Mouse (Mus musculus) adrenal gland, postnatal 4 days (tissue): ENCODE measurements at regions not wholly inside any gene's neighbourhood (a gene's known extent, or its start where the extent isn't known, plus 50 kb on each side); places are given as distances from the start of the nearest gene placed in this dataset.
"Not testable (repeated sequence)": the region's sequence is repeated elsewhere in the genome, so short reads cannot be mapped to it uniquely, and the experiment has no call there.

Experiments
- DNase-seq, 2 experiments: peaks; one replicate each; pipeline ENCODE4 v3.0.0; 2021 to 2022; ENCODE audit warnings: low spot score in 2 of 2, mixed read lengths in 2 of 2

DNA sequence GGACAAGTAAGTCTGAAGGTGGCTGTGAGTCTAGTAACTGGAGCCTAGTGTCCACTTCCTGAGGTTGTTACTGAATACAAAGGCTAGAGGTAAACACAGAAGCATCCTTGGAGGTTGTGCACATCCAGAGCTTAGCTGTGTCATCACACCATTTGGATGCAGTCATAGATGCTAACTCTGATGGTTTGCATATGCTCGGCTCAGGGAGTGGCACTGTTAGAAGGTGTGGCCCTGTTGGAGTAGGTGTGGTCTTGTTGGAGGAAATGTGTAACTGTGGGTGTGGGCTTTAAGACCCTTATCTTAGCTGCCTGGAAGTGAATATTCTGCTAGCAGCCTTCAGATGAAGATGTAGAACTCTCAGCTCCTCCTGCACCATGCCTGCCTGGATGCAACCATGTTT lies 612.6 kb downstream of the Pdcd6ip start:
- DNase-seq: not testable (repeated sequence)

DNA sequence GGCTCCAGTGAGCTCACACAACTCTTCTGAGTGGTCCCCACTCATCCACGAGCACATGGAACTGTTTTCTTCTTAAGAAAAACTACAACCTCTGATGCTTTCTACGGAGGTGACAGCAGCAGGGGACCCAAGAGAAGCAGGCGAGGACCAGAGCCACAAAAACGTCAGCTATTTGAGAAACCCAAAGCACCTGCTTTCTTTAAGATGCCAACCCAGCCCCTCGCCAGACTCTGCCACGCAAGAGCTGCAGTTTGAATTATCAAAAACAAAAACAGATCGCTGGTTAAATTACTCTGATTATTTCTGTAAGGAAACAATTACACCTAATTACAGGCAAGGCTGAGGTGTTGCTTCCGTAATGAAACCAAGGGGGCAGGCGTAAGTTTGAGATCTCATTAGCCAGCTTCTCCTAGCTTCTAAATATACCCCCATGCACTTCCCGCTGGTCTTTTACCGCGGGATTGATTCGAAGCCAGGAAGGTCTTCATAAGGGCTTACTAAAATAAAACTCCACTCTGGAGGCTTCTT lies 614.1 kb downstream of the Pdcd6ip start:
- DNase-seq: no peak

DNA sequence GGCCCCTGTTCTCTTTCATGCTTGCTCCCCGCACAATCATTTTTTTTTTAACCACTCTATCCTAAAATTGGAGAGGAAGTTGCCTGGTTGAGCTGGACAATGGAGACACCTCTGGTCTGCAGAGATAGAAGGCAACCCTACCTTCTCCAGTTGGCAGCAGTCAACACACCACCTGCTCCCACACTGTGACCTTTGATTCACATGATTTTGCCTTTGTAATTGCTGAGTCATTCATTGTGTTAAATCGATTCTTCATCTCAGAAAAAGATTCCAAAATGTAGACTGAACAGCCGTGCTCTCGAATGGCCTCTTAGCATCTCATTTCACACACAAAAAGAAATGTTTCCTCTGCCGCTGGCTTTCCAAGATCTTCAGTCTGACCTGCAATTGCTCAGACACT lies 616.2 kb downstream of the Pdcd6ip start:
- no peak for DNase-seq

DNA sequence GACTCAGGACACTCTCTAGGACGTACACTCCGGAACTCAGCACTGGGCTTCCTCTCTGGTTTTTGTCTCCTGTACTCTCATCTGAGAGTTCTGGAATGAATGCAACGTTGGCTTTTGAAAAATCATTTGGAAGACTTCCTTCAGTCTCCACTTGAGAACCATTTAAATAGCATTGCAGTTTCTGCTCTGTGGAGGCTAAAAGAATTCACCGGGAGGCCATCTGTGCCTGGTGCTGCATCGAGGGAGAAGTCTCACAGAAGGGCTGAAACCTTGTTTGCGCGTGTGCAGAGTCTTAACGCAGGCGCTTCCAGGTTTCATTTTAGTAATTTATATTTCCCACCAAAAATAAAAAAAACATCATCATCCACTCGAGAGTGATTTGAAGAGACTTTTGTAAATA lies 620.3 kb downstream of the Pdcd6ip start:
- no peak for DNase-seq

DNA sequence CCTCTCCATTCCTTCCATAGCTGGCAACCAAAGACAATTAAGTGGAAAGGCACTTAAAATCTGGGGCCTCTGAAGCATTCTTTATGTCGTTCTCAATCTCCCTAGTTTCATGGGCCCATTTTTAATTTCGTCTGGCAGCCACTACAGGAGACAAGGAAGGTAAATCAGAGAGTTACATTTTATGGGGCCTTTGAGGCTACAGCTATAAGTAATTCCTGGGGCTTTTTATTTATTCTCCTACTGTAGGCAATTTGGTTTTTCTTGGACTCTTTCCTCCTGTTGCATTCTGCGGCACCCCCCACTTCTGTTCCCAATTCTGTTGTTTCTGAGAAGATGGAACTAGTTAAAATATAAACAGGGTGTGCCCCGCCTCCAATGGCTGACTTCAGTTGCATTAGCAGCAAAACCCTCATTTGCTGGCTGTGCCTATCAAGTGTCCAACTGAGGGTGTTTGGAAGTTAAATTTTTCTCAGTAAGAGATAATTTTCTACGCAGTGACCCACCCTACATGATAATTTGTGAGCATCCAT lies 622.7 kb downstream of the Pdcd6ip start:
- no peak for DNase-seq

DNA sequence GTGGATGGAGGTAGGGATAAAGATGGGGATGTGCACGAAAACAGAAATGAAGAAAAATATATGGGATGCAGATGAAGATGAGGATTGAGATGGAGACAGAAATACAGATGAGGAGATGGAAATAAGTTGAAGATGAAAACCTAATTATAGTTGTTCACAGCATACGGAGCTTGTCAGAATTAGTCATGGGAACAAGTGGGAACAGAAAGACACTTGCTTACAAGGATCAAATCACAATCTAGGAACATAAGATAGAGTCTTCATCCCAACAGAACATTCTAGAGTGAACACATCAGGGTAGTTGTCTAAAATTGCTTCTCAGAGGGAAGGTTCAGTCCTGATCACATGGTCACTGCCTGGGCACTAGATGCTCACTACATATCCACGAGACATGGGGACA lies 633.2 kb downstream of the Pdcd6ip start:
- DNase-seq: no peak

DNA sequence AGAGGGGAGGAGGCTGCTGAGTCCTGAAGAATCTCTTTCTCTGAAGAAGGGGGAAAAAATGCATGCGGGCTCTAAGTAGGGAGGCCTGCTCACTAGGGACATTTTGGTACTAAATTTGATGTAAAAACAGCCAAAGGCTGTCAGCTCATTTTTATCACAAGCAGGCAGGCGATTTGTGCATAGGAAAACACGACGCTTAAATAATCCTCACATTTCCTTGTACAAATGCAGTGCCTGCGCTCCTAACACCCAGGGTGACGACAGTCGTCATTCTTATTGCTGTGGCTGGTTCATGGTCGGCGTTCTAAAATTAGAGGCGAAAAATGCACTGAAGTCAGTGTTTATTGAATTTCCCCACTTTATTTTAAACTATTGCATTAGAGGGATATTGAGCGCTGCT lies 650.6 kb downstream of the Pdcd6ip start:
- no peak for DNase-seq

DNA sequence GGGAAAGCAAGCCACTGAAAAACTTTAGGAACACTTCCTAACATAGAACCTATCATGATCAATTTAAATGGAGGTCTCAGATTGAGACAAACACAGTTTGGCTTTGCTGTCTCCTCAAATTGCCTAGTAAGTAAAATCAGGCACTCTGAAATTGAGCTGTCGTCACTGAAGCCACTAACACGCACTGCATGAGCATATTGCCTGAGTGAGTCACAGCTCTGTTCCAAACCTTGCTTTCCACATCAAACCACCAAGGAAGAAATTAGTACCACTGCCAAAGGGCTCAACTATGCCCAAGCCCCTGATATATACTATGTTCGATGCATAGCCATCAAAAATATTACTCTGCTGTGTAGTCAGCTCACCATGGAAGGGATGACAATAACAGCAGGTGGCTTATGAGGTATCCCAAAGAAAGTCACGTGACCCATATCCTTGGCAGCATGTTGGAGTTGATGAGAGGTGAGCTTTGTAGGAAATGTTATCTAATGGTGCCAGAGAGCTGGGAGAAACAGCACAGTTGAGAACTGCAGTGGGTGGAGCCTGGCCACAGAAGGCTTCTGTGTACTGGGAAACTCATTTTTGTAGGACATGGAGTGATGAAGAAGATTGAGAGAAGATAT lies 663.4 kb downstream of the Pdcd6ip start:
- DNase-seq: no peak

DNA sequence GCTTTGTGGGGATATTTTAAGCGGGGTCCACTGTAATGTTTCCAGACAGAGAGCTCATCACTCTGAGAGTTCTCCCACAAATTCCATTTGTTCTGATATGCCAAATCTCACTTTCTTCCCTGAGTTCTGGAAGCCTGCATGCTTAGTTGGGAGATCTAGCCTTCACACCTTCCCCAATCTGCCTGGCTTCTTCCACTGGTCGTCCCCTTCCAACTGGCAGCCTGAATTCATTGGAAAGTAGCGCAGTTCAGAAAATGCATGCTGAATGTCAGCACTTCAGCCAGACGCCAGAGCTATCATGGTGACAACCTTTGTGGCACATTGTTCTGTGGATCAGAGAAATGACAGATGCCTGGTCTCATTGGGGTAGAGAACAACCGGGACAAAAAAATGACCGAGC lies 667.2 kb downstream of the Pdcd6ip start:
- DNase-seq: no peak

DNA sequence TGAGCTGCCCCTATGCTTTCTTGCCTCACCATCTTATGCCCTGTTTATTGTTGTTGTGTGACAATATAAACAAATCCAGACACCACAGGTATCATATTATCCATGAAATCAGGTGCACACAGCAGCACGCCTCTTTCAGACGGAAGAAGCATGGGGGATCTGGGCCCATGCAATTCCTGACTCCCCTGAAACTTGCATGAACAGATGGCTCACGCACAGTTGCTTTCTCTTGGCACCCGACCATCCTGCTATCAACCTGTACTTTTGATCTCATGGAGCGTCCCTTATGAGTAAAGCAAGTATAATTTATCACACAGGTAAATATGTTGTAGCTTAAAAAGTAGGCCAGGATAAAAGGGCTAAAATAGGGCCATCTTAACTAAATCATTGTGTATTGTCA lies 674.1 kb downstream of the Pdcd6ip start:
- no peak for DNase-seq

DNA sequence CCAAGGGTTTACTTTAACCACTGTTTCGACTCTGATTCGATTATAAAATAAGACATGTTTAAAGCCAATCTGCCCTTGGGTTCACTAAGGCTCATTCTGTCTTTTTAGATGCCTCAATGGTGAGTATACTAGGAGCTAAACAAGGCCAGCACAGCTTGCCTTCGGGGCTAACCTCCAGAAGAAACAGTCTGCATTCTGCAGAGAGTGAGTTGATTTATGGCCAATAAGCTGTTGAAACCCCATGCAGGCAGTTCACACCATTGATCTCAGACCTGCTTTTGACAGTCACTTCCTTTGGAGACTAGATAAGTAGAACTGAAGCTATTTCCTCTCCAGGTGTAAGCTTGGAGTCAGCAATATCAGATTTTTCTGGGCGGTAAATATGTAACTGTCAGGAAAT lies 679.0 kb downstream of the Pdcd6ip start:
- DNase-seq: no peak

DNA sequence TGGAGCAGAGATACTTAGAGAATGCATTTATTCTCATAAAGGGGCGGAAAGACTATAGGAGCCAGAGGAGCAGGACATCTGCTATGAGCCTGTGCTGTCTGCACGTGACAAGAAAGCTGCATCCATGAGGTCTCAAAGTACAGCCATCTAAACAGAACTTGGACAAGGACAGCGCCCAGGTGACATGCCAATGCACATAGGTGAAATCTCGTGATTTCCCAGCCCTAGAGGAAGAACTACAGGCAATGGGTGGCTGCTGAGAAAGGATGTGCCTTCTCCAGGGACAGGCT lies 681.2 kb downstream of the Pdcd6ip start:
- no peak for DNase-seq

DNA sequence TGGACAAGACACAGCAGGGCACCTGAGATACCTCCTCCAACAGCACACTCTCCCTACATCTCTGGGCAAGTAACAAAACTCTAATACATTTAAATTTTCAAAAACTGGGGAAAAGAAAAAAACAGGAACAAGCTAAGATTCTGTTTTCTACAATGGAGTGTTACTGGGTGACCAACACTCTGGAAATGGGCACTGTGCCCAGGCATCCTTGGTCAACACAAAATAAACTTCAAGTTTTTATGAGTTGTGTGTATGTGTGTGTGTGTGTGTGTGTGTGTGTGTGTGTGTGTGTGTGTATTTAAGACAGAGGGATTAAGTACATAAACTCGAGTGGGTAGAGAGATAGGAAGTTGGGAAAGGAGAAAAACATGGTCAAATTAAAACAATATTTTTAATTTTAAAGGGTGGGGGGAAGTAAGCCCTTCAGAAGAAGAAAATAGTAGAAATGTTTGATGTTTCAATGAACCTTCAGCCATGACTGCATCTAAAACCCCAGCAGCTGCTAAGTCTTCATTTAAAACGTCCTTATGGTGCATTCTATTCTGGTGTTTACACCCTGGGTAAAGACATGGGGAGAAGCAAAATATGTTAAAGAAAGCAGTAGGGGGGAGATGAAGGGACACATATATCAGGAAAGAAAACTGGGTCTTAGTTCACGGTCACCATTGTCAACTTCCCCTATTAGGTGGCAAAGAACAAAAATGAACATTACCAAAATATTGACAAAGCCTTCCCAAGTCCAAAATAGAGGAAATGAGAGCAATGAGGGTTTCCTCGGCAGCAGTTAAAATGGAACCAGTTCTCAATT lies 681.8 kb downstream of the Pdcd6ip start:
- no peak for DNase-seq

DNA sequence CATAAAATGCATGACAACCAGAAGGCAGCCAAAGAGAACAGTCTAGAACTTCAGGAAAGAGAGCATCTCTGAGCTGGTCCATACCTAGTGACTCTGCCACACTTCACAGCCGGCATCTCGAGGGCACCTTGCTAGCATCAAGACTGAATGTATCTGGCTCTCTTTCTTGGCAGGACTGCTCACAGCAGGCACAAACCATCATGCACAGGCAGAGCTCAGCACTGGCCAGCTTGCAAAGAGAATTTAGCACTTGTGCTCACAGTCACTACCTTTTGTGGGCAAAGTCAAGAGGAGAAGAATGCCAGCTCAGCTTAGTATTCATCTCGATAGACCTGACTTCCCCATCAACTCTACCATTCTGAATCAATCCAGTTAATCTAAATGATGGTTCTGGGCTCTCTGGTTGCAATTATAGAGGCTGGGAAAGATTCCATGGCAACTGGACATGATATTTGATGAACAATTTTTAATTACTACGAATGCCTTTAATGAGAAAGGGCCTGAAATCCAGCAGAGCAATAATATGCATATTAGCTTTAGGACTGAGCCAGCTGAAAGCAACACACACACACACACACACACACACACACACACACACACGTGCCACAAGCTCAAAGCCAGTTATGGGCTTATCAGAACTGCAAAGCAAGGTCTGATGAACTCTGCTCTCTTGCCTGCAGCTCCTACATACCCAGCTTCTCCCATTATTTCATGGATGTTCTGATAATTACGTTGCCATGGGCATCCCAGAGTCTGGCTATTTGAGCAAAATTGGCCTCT lies 686.0 kb downstream of the Pdcd6ip start:
- no peak for DNase-seq

DNA sequence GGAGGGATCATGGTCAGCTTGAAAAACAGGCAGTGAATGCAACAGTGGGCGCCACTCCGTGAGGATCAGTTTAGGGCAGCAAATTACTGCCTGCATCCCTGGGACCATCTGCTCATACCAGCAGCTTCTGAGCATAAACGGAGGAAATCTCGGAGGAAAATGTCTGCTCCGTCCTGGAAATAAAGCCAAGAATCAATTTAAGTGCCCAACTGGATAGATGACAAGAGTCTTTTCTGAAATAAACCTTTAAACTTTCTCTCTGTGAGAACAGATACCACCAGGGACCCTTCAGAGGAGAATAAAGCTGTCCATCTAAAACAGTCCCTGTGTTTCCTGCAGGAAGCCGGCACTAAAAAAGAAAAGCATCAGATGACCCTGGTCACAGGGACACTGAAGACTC lies 688.5 kb downstream of the Pdcd6ip start:
- DNase-seq: no peak

DNA sequence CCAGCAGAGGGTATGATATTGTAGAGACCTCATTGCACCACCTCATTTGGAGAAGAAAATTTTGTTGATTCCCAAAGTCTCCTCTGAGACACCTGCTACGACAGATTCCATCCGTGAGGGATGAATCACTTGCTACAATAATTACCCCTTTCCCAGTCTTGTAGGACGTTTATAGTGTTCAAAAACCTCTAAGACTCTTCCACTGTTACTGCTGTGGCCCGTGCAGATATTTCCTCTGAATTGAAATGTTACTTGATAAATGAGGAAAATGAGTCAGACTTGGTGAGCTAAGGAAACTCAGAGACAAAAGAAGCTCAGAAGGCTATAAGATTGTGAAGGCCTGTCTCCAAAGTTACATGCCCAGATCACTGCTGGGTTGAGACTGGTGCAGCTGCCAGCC lies 700.0 kb downstream of the Pdcd6ip start:
- no peak for DNase-seq

DNA sequence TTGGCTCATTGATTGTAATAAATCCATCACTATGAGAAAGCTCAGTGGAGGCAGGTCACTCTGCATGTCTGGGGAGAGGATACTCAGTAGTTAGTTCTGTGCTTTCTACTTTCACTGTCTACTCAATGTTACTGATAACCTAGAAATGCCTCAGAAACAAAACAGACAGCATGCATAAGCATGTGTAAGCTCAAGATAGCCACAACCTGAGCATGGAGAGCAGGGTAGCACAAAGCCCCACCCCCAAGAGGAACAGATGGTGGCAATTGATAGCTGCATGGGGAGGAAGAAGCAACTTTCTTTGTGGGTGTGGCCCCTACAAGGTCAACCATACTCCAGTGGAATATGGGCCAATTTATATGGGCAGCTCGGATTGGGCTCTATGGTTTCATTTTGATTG lies 711.9 kb downstream of the Pdcd6ip start:
- DNase-seq: no peak

DNA sequence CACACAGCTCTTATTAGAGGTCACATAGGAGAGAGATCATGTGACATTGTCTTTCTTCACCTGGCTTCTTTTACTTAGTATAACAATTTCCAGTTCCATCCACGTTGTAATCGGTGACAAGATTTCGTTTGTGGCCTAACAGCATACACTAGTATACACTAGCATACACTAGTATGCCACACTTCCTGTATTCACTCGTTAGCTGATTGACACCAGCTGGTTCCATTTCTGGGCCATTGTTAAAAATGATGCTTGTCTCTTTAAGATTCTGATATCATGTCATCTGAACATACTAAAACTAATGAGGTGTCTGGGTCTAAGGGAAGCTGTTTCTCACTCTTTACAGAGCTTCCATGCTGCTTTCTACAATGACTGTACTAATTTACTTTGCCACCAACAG lies 713.3 kb downstream of the Pdcd6ip start:
- DNase-seq: no peak

DNA sequence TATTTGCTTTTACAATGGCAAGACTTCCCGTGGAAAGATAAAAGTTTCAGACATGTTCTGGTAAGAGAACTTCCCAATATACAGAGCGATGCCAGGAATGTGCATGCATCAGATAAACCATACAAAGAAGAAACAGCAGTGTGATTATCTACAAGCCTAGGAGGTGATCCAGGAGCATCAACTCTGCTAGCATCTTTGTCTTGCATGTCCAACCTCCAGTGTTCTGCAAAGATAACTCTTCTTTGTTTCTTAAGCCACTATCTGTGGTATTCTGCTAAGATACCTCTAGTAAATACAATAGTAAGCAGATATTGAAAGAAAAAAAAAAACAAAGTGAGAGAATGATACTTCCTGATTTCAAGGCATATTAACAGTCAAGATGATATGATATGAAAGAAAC lies 714.4 kb downstream of the Pdcd6ip start:
- no peak for DNase-seq

DNA sequence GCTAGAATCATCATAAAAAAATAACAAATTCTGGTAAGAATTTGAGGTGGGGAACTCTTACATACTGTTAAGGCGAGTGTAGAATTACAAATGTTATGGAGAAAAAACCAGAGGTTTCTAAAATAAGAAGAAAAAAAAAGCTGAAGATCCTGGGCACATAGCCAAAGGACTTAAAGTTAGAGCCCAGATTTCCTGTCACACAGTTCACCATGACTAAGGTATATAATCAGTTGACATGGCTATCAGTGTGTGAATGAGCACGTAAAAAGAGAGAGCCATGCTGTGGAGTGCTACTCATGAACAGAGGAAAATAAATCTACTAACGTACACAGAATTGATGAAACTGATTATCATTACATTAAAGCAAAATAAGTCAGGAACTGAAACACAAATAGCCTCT lies 715.1 kb downstream of the Pdcd6ip start:
- no peak for DNase-seq

DNA sequence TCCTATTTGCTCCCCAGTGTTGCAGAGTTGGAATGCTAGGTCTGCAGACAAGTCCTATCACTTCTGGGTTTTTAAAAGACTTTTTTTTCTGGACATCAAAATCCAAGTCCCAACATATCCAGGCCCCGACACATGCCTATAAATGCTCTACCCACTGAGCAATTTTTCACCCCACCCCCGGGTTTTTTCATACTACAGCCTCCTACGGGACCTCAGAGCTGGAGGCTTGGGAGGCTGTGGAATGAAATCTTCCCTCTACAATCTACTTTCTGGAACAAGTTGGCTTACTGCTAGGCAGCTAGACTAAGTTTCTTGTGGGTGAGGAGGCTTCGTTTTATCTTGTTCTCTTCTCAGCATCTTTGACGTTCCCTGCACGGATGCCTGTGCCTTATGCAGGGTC lies 724.7 kb downstream of the Pdcd6ip start:
- DNase-seq: no peak

DNA sequence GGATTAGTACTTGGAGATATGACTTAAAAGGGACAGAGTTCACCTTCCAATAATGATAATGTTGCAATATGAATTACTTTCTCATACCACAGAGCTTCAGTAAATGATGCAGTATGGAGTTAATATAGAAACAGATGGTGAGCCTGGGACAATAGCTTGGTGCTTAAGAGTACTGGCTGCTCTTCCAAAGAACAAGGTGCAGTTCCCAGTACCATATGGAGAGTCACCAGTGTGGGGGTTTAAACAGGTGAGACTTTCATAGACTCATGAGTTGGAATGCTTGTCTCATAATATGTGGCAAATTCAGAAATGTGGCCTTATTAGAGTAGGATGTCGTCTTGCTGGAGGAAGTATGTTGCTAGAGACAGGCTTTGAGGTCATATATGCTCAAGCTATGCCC lies 715.8 kb upstream of the Arpp21 start:
- DNase-seq: no peak
